Mouse (Mus musculus): Measurements from ENCODE around the gene Cep112. TPM values are rescaled to one million over a fixed set of nuclear protein-coding genes. Genes with fewer than 3 reads are reported as not detected.

Gene Cep112
- polyA plus RNA-seq, 1 experiment from 2014 or later = 1.3 TPM

- Histone ChIP-seq H3K4me1 (replicated peaks) (no peaks in the 10 kb centered on the region), H3K27ac (replicated peaks) (no peak overlapping the region), H3K9ac (no peak overlapping the region), H3K27me3 (no peaks in the 10 kb centered on the region), H3K4me2 (no peak overlapping the region), H3K9me3 (replicated peaks) (no peaks in the 10 kb centered on the region), H3K36me3 (replicated peaks) (no peaks in the 10 kb centered on the region), H3K4me3 (replicated peaks) (no peak overlapping the region)
- no peak for ATAC-seq (ENCODE audit: insufficient read depth)
- WGBS (ENCODE audit: insufficient replicate concordance) = 58% methylated on average over 3 of the region's 3 CpGs
Measured at GRCm38 (mm10) chr11:108534014-108534413, 109.0 kb downstream of the Cep112 start.

GRCm38 (mm10) chr11:108552997-108553622 lies 128.1 kb downstream of the Cep112 start:
- H3K4me3 ChIP-seq (replicated peaks) = no peak overlapping the region
- H3K27ac ChIP-seq (replicated peaks) = no peak overlapping the region
- H3K27me3 ChIP-seq = no peaks in the 10 kb centered on the region
- 65% methylated on average over 4 of the region's 4 CpGs for WGBS (ENCODE audit: insufficient replicate concordance)
- no peaks in the 10 kb centered on the region for H3K4me1 ChIP-seq (replicated peaks)
- no peaks in the 10 kb centered on the region for H3K9me3 ChIP-seq (replicated peaks)
- H3K9ac ChIP-seq = no peak overlapping the region
- no peak for ATAC-seq (ENCODE audit: insufficient read depth)
- no peak overlapping the region for H3K4me2 ChIP-seq
- H3K36me3 ChIP-seq (replicated peaks) = no peaks in the 10 kb centered on the region

GRCm38 (mm10) chr11:108553881-108554280 lies 128.9 kb downstream of the Cep112 start:
- Histone ChIP-seq H3K27me3 (no peaks in the 10 kb centered on the region), H3K27ac (replicated peaks) (no peak overlapping the region), H3K4me3 (replicated peaks) (no peak overlapping the region), H3K4me1 (replicated peaks) (no peaks in the 10 kb centered on the region), H3K4me2 (no peak overlapping the region), H3K9me3 (replicated peaks) (no peaks in the 10 kb centered on the region), H3K36me3 (replicated peaks) (no peaks in the 10 kb centered on the region), H3K9ac (no peak overlapping the region)
- 49% methylated on average over 1 of the region's 1 CpGs for WGBS (ENCODE audit: insufficient replicate concordance)
- no peak for ATAC-seq (ENCODE audit: insufficient read depth)

GRCm38 (mm10) chr11:108558544-108558943 lies 133.6 kb downstream of the Cep112 start:
- Histone ChIP-seq H3K27me3 (no peaks in the 10 kb centered on the region), H3K27ac (replicated peaks) (no peak overlapping the region), H3K4me1 (replicated peaks) (no peaks in the 10 kb centered on the region), H3K4me2 (no peak overlapping the region), H3K4me3 (replicated peaks) (no peak overlapping the region), H3K9ac (no peak overlapping the region), H3K36me3 (replicated peaks) (no peaks in the 10 kb centered on the region), H3K9me3 (replicated peaks) (no peaks in the 10 kb centered on the region)
- 60% methylated on average over 4 of the region's 4 CpGs for WGBS (ENCODE audit: insufficient replicate concordance)
- ATAC-seq (ENCODE audit: insufficient read depth) = no peak

- no peaks in the 10 kb centered on the region for H3K27me3 ChIP-seq
- no peak for ATAC-seq (ENCODE audit: insufficient read depth)
- no peak overlapping the region for H3K4me3 ChIP-seq (replicated peaks)
- H3K9me3 ChIP-seq (replicated peaks) = no peaks in the 10 kb centered on the region
- no peaks in the 10 kb centered on the region for H3K36me3 ChIP-seq (replicated peaks)
- no peak overlapping the region for H3K27ac ChIP-seq (replicated peaks)
- no peak overlapping the region for H3K4me2 ChIP-seq
- H3K4me1 ChIP-seq (replicated peaks) = no peaks in the 10 kb centered on the region
- H3K9ac ChIP-seq = no peak overlapping the region
Measured at GRCm38 (mm10) chr11:108559506-108559905, 134.5 kb downstream of the Cep112 start.

- no peaks in the 10 kb centered on the region for H3K4me1 ChIP-seq (replicated peaks)
- no peaks in the 10 kb centered on the region for H3K9me3 ChIP-seq (replicated peaks)
- 40% methylated on average over 5 of the region's 5 CpGs for WGBS (ENCODE audit: insufficient replicate concordance)
- no peak for ATAC-seq (ENCODE audit: insufficient read depth)
- no peak overlapping the region for H3K27ac ChIP-seq (replicated peaks)
- no peak overlapping the region for H3K4me3 ChIP-seq (replicated peaks)
- H3K4me2 ChIP-seq = no peak overlapping the region
- H3K27me3 ChIP-seq = no peaks in the 10 kb centered on the region
- no peaks in the 10 kb centered on the region for H3K36me3 ChIP-seq (replicated peaks)
- H3K9ac ChIP-seq = no peak overlapping the region
Measured at GRCm38 (mm10) chr11:108562076-108562475, 137.1 kb downstream of the Cep112 start.

- WGBS (ENCODE audit: insufficient replicate concordance) = 59% methylated on average over 7 of the region's 7 CpGs
- H3K4me1 ChIP-seq (replicated peaks) = no peaks in the 10 kb centered on the region
- H3K4me2 ChIP-seq = no peak overlapping the region
- H3K9ac ChIP-seq = no peak overlapping the region
- ATAC-seq (ENCODE audit: insufficient read depth) = no peak
- H3K36me3 ChIP-seq (replicated peaks) = no peaks in the 10 kb centered on the region
- H3K4me3 ChIP-seq (replicated peaks) = no peak overlapping the region
- no peaks in the 10 kb centered on the region for H3K9me3 ChIP-seq (replicated peaks)
- no peak overlapping the region for H3K27ac ChIP-seq (replicated peaks)
- H3K27me3 ChIP-seq = no peaks in the 10 kb centered on the region
Measured at GRCm38 (mm10) chr11:108586551-108587184, 161.7 kb downstream of the Cep112 start.

GRCm38 (mm10) chr11:108593207-108593958 lies 168.4 kb downstream of the Cep112 start:
- Histone ChIP-seq H3K36me3 (replicated peaks) (no peaks in the 10 kb centered on the region), H3K4me1 (replicated peaks) (no peaks in the 10 kb centered on the region), H3K4me2 (no peak overlapping the region), H3K27ac (replicated peaks) (no peak overlapping the region), H3K9me3 (replicated peaks) (no peaks in the 10 kb centered on the region), H3K27me3 (no peaks in the 10 kb centered on the region), H3K4me3 (replicated peaks) (no peak overlapping the region), H3K9ac (no peak overlapping the region)
- WGBS (ENCODE audit: insufficient replicate concordance) = 25% methylated on average over 5 of the region's 5 CpGs
- no peak for ATAC-seq (ENCODE audit: insufficient read depth)

- no peak overlapping the region for H3K27ac ChIP-seq (replicated peaks)
- 42% methylated on average over 2 of the region's 2 CpGs for WGBS (ENCODE audit: insufficient replicate concordance)
Measured at GRCm38 (mm10) chr11:108593959-108594579, 169.1 kb downstream of the Cep112 start.

GRCm38 (mm10) chr11:108605301-108605700 lies 180.3 kb downstream of the Cep112 start:
- no peaks in the 10 kb centered on the region for H3K27me3 ChIP-seq
- 73% methylated on average over 3 of the region's 3 CpGs for WGBS (ENCODE audit: insufficient replicate concordance)
- no peaks in the 10 kb centered on the region for H3K4me1 ChIP-seq (replicated peaks)
- no peaks in the 10 kb centered on the region for H3K9me3 ChIP-seq (replicated peaks)
- H3K36me3 ChIP-seq (replicated peaks) = no peaks in the 10 kb centered on the region
- no peak for ATAC-seq (ENCODE audit: insufficient read depth)
- no peak overlapping the region for H3K27ac ChIP-seq (replicated peaks)
- no peak overlapping the region for H3K4me3 ChIP-seq (replicated peaks)
- H3K4me2 ChIP-seq = no peak overlapping the region
- no peak overlapping the region for H3K9ac ChIP-seq

More at GRCm38 (mm10) chr11:108593959-108594579, 169.1 kb downstream of the Cep112 start:
- Histone ChIP-seq H3K4me1 (replicated peaks) (no peaks in the 10 kb centered on the region), H3K27me3 (no peaks in the 10 kb centered on the region), H3K36me3 (replicated peaks) (no peaks in the 10 kb centered on the region), H3K9me3 (replicated peaks) (no peaks in the 10 kb centered on the region), H3K9ac (no peak overlapping the region), H3K4me2 (no peak overlapping the region), H3K4me3 (replicated peaks) (no peak overlapping the region)
- ATAC-seq (ENCODE audit: insufficient read depth) = no peak

- no peaks in the 10 kb centered on the region for H3K4me1 ChIP-seq (replicated peaks)
- no peaks in the 10 kb centered on the region for H3K27me3 ChIP-seq
- H3K4me2 ChIP-seq = no peak overlapping the region
- H3K9me3 ChIP-seq (replicated peaks) = no peaks in the 10 kb centered on the region
- no peaks in the 10 kb centered on the region for H3K36me3 ChIP-seq (replicated peaks)
- no peak overlapping the region for H3K27ac ChIP-seq (replicated peaks)
- H3K4me3 ChIP-seq (replicated peaks) = no peak overlapping the region
- 76% methylated on average over 11 of the region's 11 CpGs for WGBS (ENCODE audit: insufficient replicate concordance)
- no peak for ATAC-seq (ENCODE audit: insufficient read depth)
- no peak overlapping the region for H3K9ac ChIP-seq
Measured at GRCm38 (mm10) chr11:108606036-108606435, 181.0 kb downstream of the Cep112 start.

All from liver, embryonic 15.5 days (tissue).